Mouse (Mus musculus) kidney, postnatal 10 days (tissue): ENCODE measurements around the gene Lamp1.

Source experiments
- DNase-seq: peaks from one replicate; pipeline ENCODE4 v3.0.0; 2021; ENCODE audit warnings: mixed read lengths

Lamp1 gene

GRCm38 (mm10) chr8:13158718-13159376, at the start of gene Lamp1:
Gene Lamp1, plus strand, starts transcription at chr8:13159161.
- DNase-seq = peak; percentile 100

- DNase-seq = no peak
Observed at GRCm38 (mm10) chr8:13109416-13109960, 49.5 kb upstream of the Lamp1 start.

- DNase-seq = no peak
Observed at GRCm38 (mm10) chr8:13111917-13112316, 47.0 kb upstream of the Lamp1 start.

GRCm38 (mm10) chr8:13113232-13113631, 45.7 kb upstream of the Lamp1 start:
- DNase-seq = no peak

- DNase-seq = no peak
Observed at GRCm38 (mm10) chr8:13117096-13117495, 41.9 kb upstream of the Lamp1 start.

- no peak for DNase-seq
Observed at GRCm38 (mm10) chr8:13118516-13118915, 40.4 kb upstream of the Lamp1 start.

- no peak for DNase-seq
Observed at GRCm38 (mm10) chr8:13120882-13121665, 37.9 kb upstream of the Lamp1 start.

- DNase-seq = no peak
Observed at GRCm38 (mm10) chr8:13122887-13123421, 36.0 kb upstream of the Lamp1 start.

GRCm38 (mm10) chr8:13124897-13125296, 34.1 kb upstream of the Lamp1 start:
- no peak for DNase-seq

GRCm38 (mm10) chr8:13132220-13132619, 26.7 kb upstream of the Lamp1 start:
- DNase-seq = peak; percentile 75

GRCm38 (mm10) chr8:13139641-13140182, 19.2 kb upstream of the Lamp1 start:
- no peak for DNase-seq

- no peak for DNase-seq
Observed at GRCm38 (mm10) chr8:13141681-13142080, 17.3 kb upstream of the Lamp1 start.

GRCm38 (mm10) chr8:13148476-13148875, 10.5 kb upstream of the Lamp1 start:
- DNase-seq = no peak

GRCm38 (mm10) chr8:13149287-13149686, 9.7 kb upstream of the Lamp1 start:
- DNase-seq = no peak

- no peak for DNase-seq
Observed at GRCm38 (mm10) chr8:13149866-13150265, 9.1 kb upstream of the Lamp1 start.

- no peak for DNase-seq
Observed at GRCm38 (mm10) chr8:13150929-13151328, 8.0 kb upstream of the Lamp1 start.

GRCm38 (mm10) chr8:13154099-13154498, 4.9 kb upstream of the Lamp1 start:
- DNase-seq = no peak

- DNase-seq = no peak
Observed at GRCm38 (mm10) chr8:13155358-13155757, 3.6 kb upstream of the Lamp1 start.

- DNase-seq = no peak
Observed at GRCm38 (mm10) chr8:13156327-13157097, 2.4 kb upstream of the Lamp1 start.

GRCm38 (mm10) chr8:13159377-13159881, 468 bp downstream of the Lamp1 start:
- no peak for DNase-seq

- no peak for DNase-seq
Observed at GRCm38 (mm10) chr8:13160691-13161090, 1.7 kb downstream of the Lamp1 start.

- no peak for DNase-seq
Observed at GRCm38 (mm10) chr8:13162098-13162497, 3.1 kb downstream of the Lamp1 start.
